Mouse (Mus musculus): ENCODE data around the gene Khdc4. TPM values are rescaled to one million over a fixed set of nuclear protein-coding genes. Genes with fewer than 3 reads are reported as not detected.

The Khdc4 gene
- polyA plus RNA-seq, 1 experiment from 2014 or later = 65.7 TPM

GRCm38 (mm10) chr3:88653516-88654370 is 31.9 kb upstream of the Khdc4 start:
- no peaks in the 10 kb centered on the region for H3K36me3 ChIP-seq (ENCODE audit: control insufficient read depth, insufficient read depth, low read length)
- ATAC-seq (replicated peaks; ENCODE audit: low FRiP score) (no peak), DNase-seq (ENCODE audit: low spot score) (no peak)
- no peaks in the 10 kb centered on the region for H3K9me3 ChIP-seq (ENCODE audit: control insufficient read depth, low read length)
- no peak overlapping the region for H3K9ac ChIP-seq (ENCODE audit: low read depth, low read length)
- H3K27ac ChIP-seq (ENCODE audit: low read depth, low read length) = no peak overlapping the region
- WGBS = 79% methylated on average over 6 of the region's 6 CpGs
- H3K4me3 ChIP-seq (ENCODE audit: low read depth, low read length) = no peak overlapping the region
- H3K4me2 ChIP-seq = no peak overlapping the region
- H3K4me1 ChIP-seq (replicated peaks; ENCODE audit: control insufficient read depth, insufficient read depth, low read length) = no peaks in the 10 kb centered on the region
- H3K27me3 ChIP-seq (replicated peaks; ENCODE audit: control insufficient read depth, insufficient read depth, low read length) = no peaks in the 10 kb centered on the region

DNA sequence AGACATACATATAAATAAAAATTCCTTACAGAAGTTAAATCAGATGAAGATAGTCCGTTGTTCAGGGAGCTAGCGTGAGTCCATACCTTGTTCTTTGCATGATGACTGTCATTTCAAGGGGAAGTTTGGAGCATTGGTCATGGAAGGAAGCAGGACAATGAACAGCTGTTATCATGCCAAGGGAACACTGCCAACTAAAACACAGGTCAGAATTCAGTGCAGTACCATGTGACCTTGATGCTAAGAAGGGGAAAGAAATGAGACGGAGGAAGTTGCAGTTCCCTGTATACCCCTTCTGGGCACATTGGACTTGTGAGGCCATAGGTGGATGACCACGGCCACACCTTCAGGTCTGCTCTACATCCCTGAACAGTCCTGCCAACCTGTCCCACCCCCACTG is 31.0 kb upstream of the Khdc4 start:
- no peaks in the 10 kb centered on the region; the same call in 1 of the 2 replicates for H3K4me1 ChIP-seq (replicated peaks; ENCODE audit: control insufficient read depth, insufficient read depth, low read length)
- H3K27ac ChIP-seq (ENCODE audit: low read depth, low read length) = no peak overlapping the region
- H3K4me3 ChIP-seq (ENCODE audit: low read depth, low read length) = no peak overlapping the region
- no peak for DNase-seq (ENCODE audit: low spot score)
- H3K9ac ChIP-seq (ENCODE audit: low read depth, low read length) = no peak overlapping the region
- no peaks in the 10 kb centered on the region for H3K27me3 ChIP-seq (replicated peaks; ENCODE audit: control insufficient read depth, insufficient read depth, low read length)
- ATAC-seq (replicated peaks; ENCODE audit: low FRiP score) = no peak
- 76% methylated on average over 4 of the region's 4 CpGs for WGBS
- no peak overlapping the region for H3K4me2 ChIP-seq
- H3K36me3 ChIP-seq (ENCODE audit: control insufficient read depth, insufficient read depth, low read length) = no peaks in the 10 kb centered on the region
- no peaks in the 10 kb centered on the region for H3K9me3 ChIP-seq (ENCODE audit: control insufficient read depth, low read length)

GRCm38 (mm10) chr3:88655619-88656018 is 30.0 kb upstream of the Khdc4 start:
- Histone ChIP-seq H3K9me3 (ENCODE audit: control insufficient read depth, low read length) (no peaks in the 10 kb centered on the region), H3K4me2 (no peak overlapping the region), H3K36me3 (ENCODE audit: control insufficient read depth, insufficient read depth, low read length) (no peaks in the 10 kb centered on the region), H3K9ac (ENCODE audit: low read depth, low read length) (no peak overlapping the region), H3K4me3 (ENCODE audit: low read depth, low read length) (no peak overlapping the region), H3K4me1 (replicated peaks; ENCODE audit: control insufficient read depth, insufficient read depth, low read length) (no peaks in the 10 kb centered on the region; the same call in 1 of the 2 replicates), H3K27ac (ENCODE audit: low read depth, low read length) (no peak overlapping the region), H3K27me3 (replicated peaks; ENCODE audit: control insufficient read depth, insufficient read depth, low read length) (no peaks in the 10 kb centered on the region)
- DNase-seq (ENCODE audit: low spot score) (no peak), ATAC-seq (replicated peaks; ENCODE audit: low FRiP score) (no peak)
- WGBS = 77% methylated on average over 8 of the region's 8 CpGs

GRCm38 (mm10) chr3:88658441-88659127 is 27.0 kb upstream of the Khdc4 start:
- ATAC-seq (replicated peaks; ENCODE audit: low FRiP score) (no peak), DNase-seq (ENCODE audit: low spot score) (no peak)
- Histone ChIP-seq H3K4me1 (replicated peaks; ENCODE audit: control insufficient read depth, insufficient read depth, low read length) (no peaks in the 10 kb centered on the region; the same call in 1 of the 2 replicates), H3K9me3 (ENCODE audit: control insufficient read depth, low read length) (no peaks in the 10 kb centered on the region), H3K36me3 (ENCODE audit: control insufficient read depth, insufficient read depth, low read length) (no peaks in the 10 kb centered on the region), H3K4me3 (ENCODE audit: low read depth, low read length) (no peak overlapping the region), H3K9ac (ENCODE audit: low read depth, low read length) (no peak overlapping the region), H3K27ac (ENCODE audit: low read depth, low read length) (no peak overlapping the region), H3K4me2 (no peak overlapping the region), H3K27me3 (replicated peaks; ENCODE audit: control insufficient read depth, insufficient read depth, low read length) (no peaks in the 10 kb centered on the region)
- WGBS = 71% methylated on average over 5 of the region's 5 CpGs

GRCm38 (mm10) chr3:88659798-88660197 is 25.8 kb upstream of the Khdc4 start:
- Histone ChIP-seq H3K4me3 (ENCODE audit: low read depth, low read length) (no peak overlapping the region), H3K27ac (ENCODE audit: low read depth, low read length) (no peak overlapping the region), H3K9me3 (ENCODE audit: control insufficient read depth, low read length) (no peaks in the 10 kb centered on the region), H3K27me3 (replicated peaks; ENCODE audit: control insufficient read depth, insufficient read depth, low read length) (no peaks in the 10 kb centered on the region), H3K4me2 (no peak overlapping the region), H3K36me3 (ENCODE audit: control insufficient read depth, insufficient read depth, low read length) (no peaks in the 10 kb centered on the region), H3K4me1 (replicated peaks; ENCODE audit: control insufficient read depth, insufficient read depth, low read length) (no peaks in the 10 kb centered on the region; the same call in 1 of the 2 replicates), H3K9ac (ENCODE audit: low read depth, low read length) (no peak overlapping the region)
- 25% methylated on average over 6 of the region's 6 CpGs for WGBS
- ATAC-seq (replicated peaks; ENCODE audit: low FRiP score) = no peak
- DNase-seq (ENCODE audit: low spot score) = no peak

DNA sequence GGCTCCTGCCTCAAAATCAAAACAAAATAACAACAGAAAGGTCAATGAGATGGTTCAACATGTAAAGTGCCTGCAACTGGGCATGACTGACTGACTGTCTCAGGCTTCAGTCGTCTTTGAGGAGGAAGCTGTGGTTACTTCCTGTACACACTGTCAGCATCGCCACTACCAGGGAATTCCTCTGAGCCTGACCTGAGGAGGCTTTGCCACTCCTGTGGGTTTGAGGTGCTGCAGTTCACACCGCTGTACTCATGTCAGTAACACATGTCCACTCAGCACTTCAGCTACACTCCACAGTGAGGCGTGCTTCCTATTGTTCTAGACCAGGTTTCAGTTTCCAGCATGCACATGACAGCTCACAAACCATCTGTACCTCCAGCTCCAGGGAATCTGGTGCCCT is 21.5 kb upstream of the Khdc4 start:
- Histone ChIP-seq H3K4me2 (no peak overlapping the region), H3K4me1 (replicated peaks; ENCODE audit: control insufficient read depth, insufficient read depth, low read length) (no peaks in the 10 kb centered on the region; the same call in 1 of the 2 replicates), H3K9ac (ENCODE audit: low read depth, low read length) (no peak overlapping the region), H3K27ac (ENCODE audit: low read depth, low read length) (no peak overlapping the region), H3K27me3 (replicated peaks; ENCODE audit: control insufficient read depth, insufficient read depth, low read length) (no peaks in the 10 kb centered on the region), H3K36me3 (ENCODE audit: control insufficient read depth, insufficient read depth, low read length) (no peaks in the 10 kb centered on the region), H3K9me3 (ENCODE audit: control insufficient read depth, low read length) (no peaks in the 10 kb centered on the region), H3K4me3 (ENCODE audit: low read depth, low read length) (no peak overlapping the region)
- 56% methylated on average over 4 of the region's 4 CpGs for WGBS
- no peak for DNase-seq (ENCODE audit: low spot score)
- ATAC-seq (replicated peaks; ENCODE audit: low FRiP score) = no peak

- Histone ChIP-seq H3K4me2 (peak overlapping the region; percentile 71), H3K4me3 (ENCODE audit: low read depth, low read length) (peak overlapping the region; percentile 40), H3K4me1 (replicated peaks; ENCODE audit: control insufficient read depth, insufficient read depth, low read length) (no peaks in the 10 kb centered on the region), H3K27ac (ENCODE audit: low read depth, low read length) (no peak overlapping the region), H3K9ac (ENCODE audit: low read depth, low read length) (peak overlapping the region; percentile 46), H3K27me3 (replicated peaks; ENCODE audit: control insufficient read depth, insufficient read depth, low read length) (no peaks in the 10 kb centered on the region), H3K9me3 (ENCODE audit: control insufficient read depth, low read length) (no peaks in the 10 kb centered on the region), H3K36me3 (ENCODE audit: control insufficient read depth, insufficient read depth, low read length) (no peaks in the 10 kb centered on the region)
- WGBS = 13% methylated on average over 11 of the region's 11 CpGs
- DNase-seq (ENCODE audit: low spot score) = peak; percentile 60
- ATAC-seq (replicated peaks; ENCODE audit: low FRiP score) = peak; percentile 58
Measured at GRCm38 (mm10) chr3:88677399-88677798, 8.2 kb upstream of the Khdc4 start.

DNA sequence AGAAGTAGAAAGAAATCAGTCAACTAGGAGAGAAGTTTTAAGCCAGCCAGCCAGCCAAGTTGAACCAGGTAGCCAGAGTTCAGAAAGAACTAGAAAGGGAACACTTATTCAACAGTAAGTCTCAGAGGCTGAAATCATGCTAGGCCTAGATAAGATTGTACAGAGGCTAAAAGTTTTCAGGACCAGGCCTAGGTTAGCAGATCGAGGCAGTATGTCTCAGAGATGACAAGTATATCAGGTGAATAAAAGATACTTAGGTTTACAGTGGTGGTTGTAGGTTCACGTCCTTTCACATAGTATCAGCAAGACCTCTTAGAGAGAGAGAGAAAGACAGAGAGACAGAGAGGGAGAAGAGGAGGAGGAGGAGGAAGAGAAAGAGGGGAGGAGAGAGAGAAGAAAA is 1.8 kb upstream of the Khdc4 start:
- 69% methylated on average over 2 of the region's 2 CpGs for whole genome bisulfite sequencing
- Histone ChIP-seq H3K4me1 (replicated peaks; ENCODE audit: control insufficient read depth, insufficient read depth, low read length) (peaks cover 13% of the 10 kb centered on the region), H3K36me3 (ENCODE audit: control insufficient read depth, insufficient read depth, low read length) (peaks cover 6% of the 10 kb centered on the region), H3K4me2 (no peak overlapping the region), H3K27ac (ENCODE audit: low read depth, low read length) (no peak overlapping the region), H3K27me3 (replicated peaks; ENCODE audit: control insufficient read depth, insufficient read depth, low read length) (no peaks in the 10 kb centered on the region), H3K9me3 (ENCODE audit: control insufficient read depth, low read length) (no peaks in the 10 kb centered on the region), H3K9ac (ENCODE audit: low read depth, low read length) (no peak overlapping the region), H3K4me3 (ENCODE audit: low read depth, low read length) (no peak overlapping the region)
- DNase-seq (ENCODE audit: low spot score) (no peak), ATAC-seq (replicated peaks; ENCODE audit: low FRiP score) (no peak)

Data from liver, embryonic 11.5 days (tissue).